Mouse (Mus musculus) forebrain, embryonic 16.5 days (tissue): ENCODE measurements around the gene Dnajb3. TPM values are rescaled to one million over a fixed set of nuclear protein-coding genes. Genes with fewer than 3 reads are reported as not detected.

Experiments used
- ATAC-seq: fragments of 200-750 bp; cut with Nextera tagmentation; 2 replicates; pipeline ENCODE4 v1.8.0; 2017; ENCODE audit warnings: mild to moderate bottlenecking, moderate library complexity
- H3K27ac ChIP-seq: fragments of 300-500 bp; sonication (generic); 2 replicates; pipeline ENCODE4 v1.5.1; 2014; ENCODE audit warnings: low read length, control low read depth
- H3K27me3 ChIP-seq: fragments of 300-500 bp; sonication (generic); replicated peaks from 2 replicates; pipeline ENCODE4 v1.6.1; 2014; ENCODE audit warnings: low read length; ENCODE audit not compliant: control insufficient read depth, insufficient read depth
- H3K36me3 ChIP-seq: fragments of 300-500 bp; sonication (generic); 2 replicates; pipeline ENCODE4 v1.6.1; 2014; ENCODE audit not compliant: control insufficient read depth, insufficient read depth
- H3K4me1 ChIP-seq: fragments of 300-500 bp; sonication (generic); replicated peaks from 2 replicates; pipeline ENCODE4 v1.6.1; 2014; ENCODE audit warnings: low read length; ENCODE audit not compliant: control insufficient read depth, insufficient read depth
- H3K4me2 ChIP-seq: fragments of 300-500 bp; sonication (generic); 2 replicates; pipeline ENCODE4 v1.6.1; 2014; ENCODE audit warnings: mild to moderate bottlenecking, low read length, control low read depth
- H3K4me3 ChIP-seq: fragments of 300-500 bp; sonication (generic); replicated peaks from 2 replicates; pipeline ENCODE4 v1.5.1; 2014; ENCODE audit warnings: mild to moderate bottlenecking, low read length, control low read depth
- H3K9ac ChIP-seq: fragments of 300-500 bp; sonication (generic); replicated peaks from 2 replicates; pipeline ENCODE4 v1.6.1; 2014; ENCODE audit warnings: low read depth, low read length, control low read depth
- H3K9me3 ChIP-seq: fragments of 300-500 bp; sonication (generic); 2 replicates; pipeline ENCODE4 v1.6.1; 2016; ENCODE audit warnings: low read length; ENCODE audit not compliant: control insufficient read depth
- WGBS: fragments of 180-500 bp; shearing (Covaris S2); extraction: QIAGEN DNeasy Blood & Tissue Kit; methylation state at CpG from one replicate; pipeline ENCODE4 v1.1.7; 2014; 5-methylcytosine and 5-hydroxymethylcytosine counted together
- polyA plus RNA-seq: library from polyadenylated mRNA; unstranded; fragments of >200 nt; fragmentation: Nextera tagmentation; extraction: Ambion mirVana; gene quantifications from 2 replicates; pipeline ENCODE4 v1.2.1, GENCODE M21; 2015

The Dnajb3 gene
- polyA plus RNA-seq, 1 experiment from 2014 or later = 11.7 TPM

- 82% methylated on average over 2 of the region's 2 CpGs for WGBS
- Histone ChIP-seq H3K27ac (no peak overlapping the region), H3K4me3 (no peak overlapping the region), H3K36me3 (no peaks in the 10 kb centered on the region), H3K4me2 (no peak overlapping the region), H3K9me3 (peaks cover 60% of the 10 kb centered on the region), H3K27me3 (no peaks in the 10 kb centered on the region), H3K9ac (no peak overlapping the region), H3K4me1 (no peaks in the 10 kb centered on the region)
- 0 out of 2 replicates have a peak, but pooled peaks have one; percentile 25 for ATAC-seq
Observed at GRCm38 (mm10) chr1:88213766-88214461, 8.3 kb upstream of the Dnajb3 start.

- Histone ChIP-seq H3K36me3 (no peaks in the 10 kb centered on the region), H3K27me3 (no peaks in the 10 kb centered on the region), H3K27ac (no peak overlapping the region), H3K4me1 (no peaks in the 10 kb centered on the region), H3K9me3 (peaks cover 60% of the 10 kb centered on the region), H3K9ac (no peak overlapping the region), H3K4me3 (no peak overlapping the region), H3K4me2 (no peak overlapping the region)
- ATAC-seq = no peak
- WGBS = 79% methylated on average over 1 of the region's 1 CpGs
Observed at GRCm38 (mm10) chr1:88213061-88213460, 7.5 kb upstream of the Dnajb3 start.

- Histone ChIP-seq H3K9me3 (peaks cover 58% of the 10 kb centered on the region), H3K36me3 (no peaks in the 10 kb centered on the region), H3K27me3 (no peaks in the 10 kb centered on the region), H3K4me1 (no peaks in the 10 kb centered on the region), H3K9ac (no peak overlapping the region), H3K4me2 (no peak overlapping the region), H3K27ac (no peak overlapping the region), H3K4me3 (no peak overlapping the region)
- 64% methylated on average over 8 of the region's 8 CpGs for WGBS
- peak; percentile 40; the same call in 1 of the 2 replicates for ATAC-seq
Observed at GRCm38 (mm10) chr1:88212341-88213045, 6.9 kb upstream of the Dnajb3 start.

GRCm38 (mm10) chr1:88211812-88212211, 6.2 kb upstream of the Dnajb3 start, which contains the start of gene Ugt1a1:
Ugt1a1 (plus strand) TSS chr1:88211959.
- Histone ChIP-seq H3K4me1 (no peaks in the 10 kb centered on the region), H3K4me2 (no peak within 1 kb of the TSS), H3K9me3 (peaks cover 51% of the 10 kb centered on the region), H3K4me3 (no peak within 1 kb of the TSS), H3K27me3 (no peaks in the 10 kb centered on the region), H3K9ac (no peak within 1 kb of the TSS), H3K27ac (no peak within 1 kb of the TSS), H3K36me3 (no peaks in the 10 kb centered on the region)
- WGBS = 68% methylated on average over 8 of the region's 8 CpGs
- peak; percentile 38; the same call in 1 of the 2 replicates for ATAC-seq

- ATAC-seq = no peak
- Histone ChIP-seq H3K27me3 (no peaks in the 10 kb centered on the region), H3K9me3 (peaks cover 9% of the 10 kb centered on the region), H3K27ac (no peak overlapping the region), H3K9ac (no peak overlapping the region), H3K4me1 (no peaks in the 10 kb centered on the region), H3K4me3 (no peak overlapping the region), H3K36me3 (no peaks in the 10 kb centered on the region), H3K4me2 (no peak overlapping the region)
- 75% methylated on average over 2 of the region's 2 CpGs for WGBS
Observed at GRCm38 (mm10) chr1:88206843-88207479, 1.4 kb upstream of the Dnajb3 start.

- no peak within 1 kb of the TSS for H3K4me3 ChIP-seq
- whole genome bisulfite sequencing = 91% methylated on average over 7 of the region's 7 CpGs
- H3K27me3 ChIP-seq = no peaks in the 10 kb centered on the region
- no peak within 1 kb of the TSS for H3K27ac ChIP-seq
- H3K9ac ChIP-seq = no peak within 1 kb of the TSS
- H3K4me2 ChIP-seq = no peak within 1 kb of the TSS
- no peaks in the 10 kb centered on the region for H3K36me3 ChIP-seq
- H3K9me3 ChIP-seq = 0 out of 2 replicates have a peak, but pooled peaks cover 2% of the 10 kb centered on the region
- H3K4me1 ChIP-seq = no peaks in the 10 kb centered on the region
- no peak for ATAC-seq
Observed at GRCm38 (mm10) chr1:88200456-88200855, 5.1 kb downstream of the Dnajb3 start, which contains the start of gene Ugt1a2. Ugt1a2 (plus strand) TSS chr1:88200601.

GRCm38 (mm10) chr1:88199996-88200395, 5.6 kb downstream of the Dnajb3 start:
- H3K36me3 ChIP-seq = no peaks in the 10 kb centered on the region
- H3K27ac ChIP-seq = no peak overlapping the region
- H3K9ac ChIP-seq = no peak overlapping the region
- no peaks in the 10 kb centered on the region for H3K27me3 ChIP-seq
- no peak for ATAC-seq
- H3K4me1 ChIP-seq = no peaks in the 10 kb centered on the region
- H3K9me3 ChIP-seq = 0 out of 2 replicates have a peak, but pooled peaks cover 2% of the 10 kb centered on the region
- H3K4me2 ChIP-seq = no peak overlapping the region
- no peak overlapping the region for H3K4me3 ChIP-seq
- WGBS = 80% methylated on average over 2 of the region's 2 CpGs

- Histone ChIP-seq H3K9ac (no peak overlapping the region), H3K36me3 (no peaks in the 10 kb centered on the region), H3K4me1 (no peaks in the 10 kb centered on the region), H3K4me3 (no peak overlapping the region), H3K27me3 (no peaks in the 10 kb centered on the region), H3K9me3 (no peaks in the 10 kb centered on the region), H3K27ac (no peak overlapping the region), H3K4me2 (no peak overlapping the region)
- ATAC-seq = no peak
- WGBS = 80% methylated on average over 3 of the region's 3 CpGs
Observed at GRCm38 (mm10) chr1:88197443-88197842, 8.1 kb downstream of the Dnajb3 start.

GRCm38 (mm10) chr1:88195687-88196086, 9.9 kb downstream of the Dnajb3 start:
- 96% methylated on average over 1 of the region's 1 CpGs for WGBS
- Histone ChIP-seq H3K27me3 (no peaks in the 10 kb centered on the region), H3K9ac (no peak overlapping the region), H3K4me2 (no peak overlapping the region), H3K4me3 (no peak overlapping the region), H3K36me3 (no peaks in the 10 kb centered on the region), H3K4me1 (no peaks in the 10 kb centered on the region), H3K27ac (no peak overlapping the region), H3K9me3 (no peaks in the 10 kb centered on the region)
- no peak for ATAC-seq
